Mouse (Mus musculus) skeletal muscle tissue, adult 2 months (tissue): ENCODE data around the gene Sergef.
A peak's percentile ranks its signal among the peaks of the same experiment; 100 is the strongest.

ENCODE experiments used
- DNase-seq: peaks from one replicate; pipeline ENCODE4 v3.0.0-alpha.2; 2012; ENCODE audit warnings: low read depth, low spot score

Sergef gene

GRCm38 (mm10) chr7:46504157-46504556 is 135.4 kb downstream of the Sergef start:
- DNase-seq = no peak

DNA sequence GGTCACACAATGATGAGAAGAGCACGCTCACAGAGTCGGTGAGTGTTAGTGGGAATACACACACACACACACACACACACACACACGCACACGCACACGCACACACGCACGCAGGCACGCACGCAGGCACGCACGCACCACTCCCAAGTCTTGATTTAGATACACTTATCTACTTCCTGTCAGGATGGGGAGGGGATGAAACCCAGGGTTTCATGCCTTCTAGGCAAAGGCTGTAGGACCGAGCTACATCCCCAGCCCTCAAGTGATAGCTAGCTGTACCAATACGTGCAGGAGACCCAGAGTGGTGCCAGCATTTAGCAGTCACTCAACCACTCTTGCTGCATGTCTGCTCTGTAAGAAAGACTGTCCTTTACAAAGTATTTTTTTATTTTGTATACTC is 137.0 kb downstream of the Sergef start:
- DNase-seq = no peak

- DNase-seq = no peak
Observed at GRCm38 (mm10) chr7:46501458-46501857, 138.1 kb downstream of the Sergef start.

DNA sequence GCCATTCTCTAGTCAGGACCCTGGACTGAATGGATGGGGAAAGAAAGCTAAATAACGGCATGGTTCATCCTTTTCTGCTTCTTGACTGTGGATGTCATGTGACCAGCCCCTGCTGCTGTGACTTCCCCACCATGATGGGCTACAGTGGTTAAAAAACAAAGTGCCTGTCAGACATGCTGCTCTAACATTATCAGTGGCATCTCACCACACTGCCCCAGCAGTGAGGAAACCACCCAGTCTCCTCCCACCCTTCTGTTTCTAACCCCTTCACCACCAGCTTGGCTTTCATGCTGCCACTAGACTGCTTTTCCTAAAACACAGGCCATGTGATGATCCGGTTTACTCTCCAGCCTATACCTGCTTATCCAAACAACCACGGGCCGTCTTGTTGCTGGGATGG is 140.0 kb downstream of the Sergef start:
- no peak for DNase-seq

DNA sequence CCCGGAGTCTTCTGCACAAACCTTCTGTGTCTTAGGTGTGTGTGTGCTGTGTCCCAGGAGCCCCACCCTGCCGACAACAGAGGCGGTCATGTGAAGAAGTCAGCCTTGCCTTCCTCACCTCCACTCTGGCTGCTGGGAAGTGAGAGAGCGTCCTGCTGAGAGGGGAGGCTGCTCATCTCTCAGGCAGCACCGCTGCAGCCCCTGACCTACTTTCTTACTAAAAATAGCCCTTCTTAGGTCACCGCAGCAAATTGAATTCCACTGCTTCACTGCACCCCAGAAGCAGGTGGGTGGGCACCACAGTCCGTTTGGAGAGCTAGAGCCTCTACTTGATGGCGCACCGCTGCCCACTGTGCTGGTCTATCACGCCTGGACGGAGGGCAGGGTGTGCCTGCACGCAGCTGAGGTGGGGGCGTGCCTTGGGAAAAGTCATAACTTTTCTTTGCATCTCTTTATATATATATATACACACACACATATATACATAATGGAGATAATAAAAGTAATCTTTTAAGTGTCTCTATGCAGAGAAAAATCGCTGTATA is 147.4 kb downstream of the Sergef start:
- no peak for DNase-seq

GRCm38 (mm10) chr7:46487354-46487753 is 152.3 kb downstream of the Sergef start:
- DNase-seq = no peak

GRCm38 (mm10) chr7:46486761-46487160 is 152.8 kb downstream of the Sergef start:
- no peak for DNase-seq

GRCm38 (mm10) chr7:46484223-46484622 is 155.4 kb downstream of the Sergef start:
- DNase-seq = no peak

DNA sequence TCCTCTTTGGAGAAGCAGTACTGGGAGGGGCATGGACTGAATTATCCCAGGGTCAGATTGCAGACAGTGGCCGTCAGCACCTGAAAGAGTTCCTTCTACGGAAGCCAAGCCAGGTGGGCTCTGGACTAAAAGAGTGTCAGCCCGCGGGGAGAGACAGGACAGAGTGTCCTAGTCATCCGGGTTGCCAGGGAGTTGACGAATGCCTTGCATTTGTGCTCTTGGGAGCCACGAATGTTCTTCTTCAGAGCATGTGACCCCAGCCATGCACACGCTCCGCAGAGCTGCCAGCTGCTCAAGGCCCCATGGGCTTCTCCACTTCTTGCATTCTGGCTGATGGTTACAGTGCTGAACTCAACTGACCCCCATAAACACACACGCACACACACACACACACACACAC is 156.6 kb downstream of the Sergef start:
- peak; percentile 60 for DNase-seq

- DNase-seq = peak; percentile 84
Observed at GRCm38 (mm10) chr7:46482099-46482531, 157.5 kb downstream of the Sergef start.

- no peak for DNase-seq
Observed at GRCm38 (mm10) chr7:46479793-46480192, 159.8 kb downstream of the Sergef start.

GRCm38 (mm10) chr7:46477456-46477855 is 162.2 kb downstream of the Sergef start:
- DNase-seq = no peak

DNA sequence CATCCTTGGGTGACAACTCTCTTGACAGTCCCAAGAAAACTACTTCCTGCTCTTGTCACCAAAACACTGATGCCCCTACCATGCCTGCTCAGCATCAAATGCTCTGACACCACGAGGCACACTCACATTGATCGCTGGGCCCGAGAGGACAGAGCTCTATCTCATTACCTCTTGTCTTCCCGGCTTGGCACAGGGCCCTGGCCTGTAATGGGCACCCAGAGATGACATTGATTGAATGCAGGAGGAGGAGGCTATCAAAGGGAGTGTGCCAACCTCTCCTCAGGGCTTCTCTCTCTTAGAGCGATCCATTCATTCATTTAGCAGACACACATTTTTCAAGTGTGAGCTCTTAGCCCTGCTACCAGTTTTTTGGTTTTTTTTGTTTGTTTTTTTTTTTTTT is 164.1 kb downstream of the Sergef start:
- DNase-seq = no peak

DNA sequence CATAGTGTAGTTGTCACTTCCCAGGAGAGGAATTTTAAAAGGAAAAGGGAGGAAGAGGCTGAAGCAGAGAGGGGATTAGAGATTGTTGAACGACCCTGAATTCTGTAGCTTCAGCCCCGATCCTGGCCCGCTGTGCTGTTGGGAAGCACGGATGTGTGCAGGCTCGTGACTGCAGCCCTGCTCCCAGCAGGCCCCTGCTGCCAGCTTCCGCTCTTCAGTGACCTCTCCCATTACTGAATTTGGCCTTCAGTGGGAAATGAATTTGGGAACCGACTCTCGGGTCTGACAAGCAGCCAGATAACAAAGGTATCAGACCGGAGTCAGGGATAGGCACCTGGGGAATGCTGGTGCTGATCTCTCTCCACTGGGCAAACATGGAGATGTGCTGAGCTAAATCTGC is 166.5 kb downstream of the Sergef start:
- DNase-seq = no peak

- DNase-seq = no peak
Observed at GRCm38 (mm10) chr7:46471054-46471737, 168.4 kb downstream of the Sergef start.

DNA sequence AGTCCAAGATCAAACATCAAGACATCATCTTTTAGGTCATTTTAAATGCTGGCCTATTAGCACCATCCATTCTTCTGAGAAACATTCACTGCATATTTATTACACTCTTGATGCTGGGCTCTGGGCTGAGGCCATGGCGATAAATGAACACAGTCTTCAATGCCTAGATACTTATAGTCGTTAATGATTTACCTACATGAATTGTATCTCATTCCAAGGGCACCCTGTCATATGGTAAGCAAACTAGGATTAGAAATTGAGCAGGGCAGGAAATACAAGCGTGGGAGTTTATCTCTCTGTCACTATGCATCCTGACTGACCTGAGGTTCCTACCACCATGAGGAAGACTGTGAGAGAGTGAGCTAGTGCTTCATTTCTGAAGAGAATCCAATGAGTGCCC is 170.1 kb downstream of the Sergef start:
- DNase-seq = no peak

DNA sequence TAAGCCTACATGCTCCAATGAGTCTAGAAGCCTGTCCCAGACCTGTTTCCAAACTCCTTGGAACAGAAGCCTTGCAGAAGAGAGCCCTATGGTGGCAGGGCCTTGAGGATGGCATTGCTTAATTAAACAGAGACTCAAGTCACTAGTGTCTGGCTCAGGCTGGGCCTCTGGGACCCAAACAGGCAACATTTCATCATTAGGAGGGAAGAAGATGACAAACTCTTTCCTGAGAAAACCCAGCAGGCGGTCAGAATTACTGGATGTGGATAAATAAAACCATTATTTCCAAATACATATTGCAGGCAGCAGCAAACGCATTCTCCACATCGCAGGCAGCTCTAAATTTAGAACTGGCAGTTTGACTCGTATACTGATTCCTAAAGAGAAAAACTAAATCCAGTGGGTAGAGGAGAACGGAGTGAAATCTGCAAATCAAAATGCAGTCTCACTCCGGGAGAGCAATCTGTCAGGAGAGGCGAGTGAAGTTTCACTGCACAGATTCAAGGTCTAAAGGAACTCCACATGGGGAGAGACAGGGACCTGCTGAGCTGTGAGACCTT is 173.1 kb downstream of the Sergef start:
- no peak for DNase-seq

DNA sequence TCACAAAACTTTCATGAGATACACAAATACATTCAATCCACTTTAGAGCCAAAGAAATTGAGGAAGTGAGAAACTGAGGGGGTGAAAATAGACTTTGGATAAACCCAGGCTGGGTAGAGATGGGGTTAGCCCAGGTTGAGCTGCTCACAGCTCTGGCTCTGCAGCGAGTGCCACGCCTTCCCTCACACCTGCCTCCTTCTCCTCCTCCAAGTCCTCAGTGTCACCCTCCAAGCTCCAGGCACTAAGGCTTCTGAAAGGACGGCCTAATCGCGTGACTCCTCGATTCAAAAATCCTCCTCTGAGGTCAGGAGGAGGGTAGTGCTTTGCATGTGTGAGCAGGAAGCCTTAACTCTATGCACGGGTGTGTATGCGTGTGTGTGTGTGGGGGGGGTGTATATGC is 176.5 kb downstream of the Sergef start:
- DNase-seq = no peak

DNA sequence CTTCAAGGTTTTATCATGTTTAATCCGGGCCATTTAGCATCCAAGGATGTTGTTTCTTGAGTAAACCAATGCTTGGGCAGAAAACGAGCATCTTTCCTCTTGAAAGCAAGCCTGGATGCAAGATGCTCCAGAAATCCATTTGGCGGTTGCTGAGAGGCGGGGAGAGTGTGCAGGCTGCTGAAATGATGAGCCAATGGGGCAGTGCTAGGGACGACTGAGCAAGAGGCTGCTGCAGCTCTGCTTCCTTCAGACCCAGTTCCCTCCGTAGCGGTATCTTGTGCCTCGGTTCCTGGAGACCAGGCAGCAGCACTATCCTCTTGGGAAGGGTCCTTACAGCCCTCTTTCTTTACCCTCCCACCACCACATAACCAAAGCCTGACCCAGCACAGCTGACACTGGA is 177.3 kb downstream of the Sergef start:
- no peak for DNase-seq

DNA sequence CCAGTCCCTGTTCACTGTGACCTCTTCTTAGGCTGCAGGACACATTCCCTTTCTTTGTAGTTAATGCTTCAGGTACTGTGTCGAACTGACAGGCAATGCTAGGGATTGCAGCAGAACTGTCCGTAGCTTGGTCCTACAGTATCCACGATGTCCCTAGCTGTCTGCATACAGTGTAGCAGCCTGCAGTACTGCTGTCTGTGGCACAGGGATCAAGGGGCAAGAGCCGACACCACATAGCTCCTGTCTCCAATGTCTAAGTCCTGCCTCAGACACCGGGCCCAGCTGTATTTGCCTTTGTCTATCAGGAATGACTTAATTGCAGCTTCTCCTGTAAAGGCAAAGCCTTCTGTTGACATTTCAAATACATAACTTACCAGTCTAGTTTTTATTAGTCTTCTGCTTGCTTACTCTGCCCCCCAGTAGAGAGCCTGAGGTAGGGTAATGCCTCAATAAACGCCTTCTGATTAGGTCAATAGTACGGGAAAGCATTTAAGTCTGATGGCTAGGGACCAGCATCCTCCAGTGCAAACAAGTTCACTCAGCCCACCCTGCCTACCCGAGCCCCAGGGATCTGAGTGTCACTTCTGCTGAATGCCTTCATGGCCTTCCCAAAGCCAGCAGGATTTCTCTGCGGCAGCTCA is 179.9 kb downstream of the Sergef start:
- DNase-seq = no peak

GRCm38 (mm10) chr7:46459200-46459599 is 180.4 kb downstream of the Sergef start:
- no peak for DNase-seq

GRCm38 (mm10) chr7:46457889-46458288 is 181.7 kb downstream of the Sergef start:
- DNase-seq = no peak
